Mouse (Mus musculus) neural tube, postnatal 0 days (tissue): ENCODE data around the gene Lpcat2b. TPM values are rescaled to one million over a fixed set of nuclear protein-coding genes. Genes with fewer than 3 reads are reported as not detected.

Source experiments
- polyA plus RNA-seq: library from polyadenylated mRNA; unstranded; fragments of >200 nt; fragmentation: Nextera tagmentation; extraction: Ambion mirVana; gene quantifications from 2 replicates; pipeline ENCODE4 v1.2.1, GENCODE M21; 2015

Gene Lpcat2b
- polyA plus RNA-seq: not detected in 2 replicates

DNA sequence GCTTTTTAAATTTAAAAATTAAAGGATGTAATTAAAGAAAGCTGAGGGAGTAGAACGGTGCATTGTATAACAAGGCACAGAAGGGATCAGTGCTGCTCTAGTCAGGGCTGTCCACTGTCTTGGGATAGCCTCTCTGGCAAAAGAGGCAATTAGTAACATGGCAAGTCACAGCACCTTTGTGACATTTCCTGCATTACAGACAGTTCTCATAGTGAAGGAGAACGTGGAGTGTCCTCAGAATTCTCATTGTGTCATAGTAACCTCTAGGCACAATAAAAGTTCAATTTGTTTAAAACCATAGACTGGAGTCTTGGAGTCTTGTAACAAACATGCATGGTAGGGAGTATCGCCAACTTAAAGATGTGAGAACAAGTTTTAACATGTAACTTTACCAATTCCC is at the start of gene Lpcat2b:
Gene Lpcat2b (plus strand): TSS at position 301 of the 400 bp plus-strand sequence.

GRCm38 (mm10) chr5:107402436-107402835 is 28.9 kb upstream of the Lpcat2b start, which contains the start of gene Ephx4:
Ephx4 (plus strand) TSS chr5:107402736.

GRCm38 (mm10) chr5:107437464-107438281 is 6.3 kb downstream of the Lpcat2b start, which contains the start of gene Btbd8:
Btbd8 (plus strand) TSS chr5:107437997.

Other genes with a start within 250 kb of the Lpcat2b start
- gene Tgfbr3, start 141.9 kb upstream of the Lpcat2b start, polyA plus RNA-seq: 6.2 and 7.3 TPM in 2 replicates
- 5.8 and 6.0 TPM in 2 replicates for gene Brdt, start 100.4 kb upstream of the Lpcat2b start, polyA plus RNA-seq
- 6.1 and 7.8 TPM in 2 replicates for gene Ephx4, start 28.8 kb upstream of the Lpcat2b start, polyA plus RNA-seq
- 23.2 and 23.9 TPM in 2 replicates for gene Btbd8, start 6.4 kb downstream of the Lpcat2b start, polyA plus RNA-seq
- 0.43 and 0.48 TPM in 2 replicates for gene Gm42669, start 76.1 kb downstream of the Lpcat2b start, polyA plus RNA-seq
- gene 1700028K03Rik, start 103.2 kb downstream of the Lpcat2b start, polyA plus RNA-seq: 0.17 and 0.21 TPM in 2 replicates
- gene Rpap2, start 165.8 kb downstream of the Lpcat2b start, polyA plus RNA-seq: 20.3 and 21.7 TPM in 2 replicates
- 28.7 and 36.0 TPM in 2 replicates for gene Glmn, start 166.3 kb downstream of the Lpcat2b start, polyA plus RNA-seq